Comparison of ENCODE assay signal across 9 mouse cellular contexts in the genomic region with DNA sequence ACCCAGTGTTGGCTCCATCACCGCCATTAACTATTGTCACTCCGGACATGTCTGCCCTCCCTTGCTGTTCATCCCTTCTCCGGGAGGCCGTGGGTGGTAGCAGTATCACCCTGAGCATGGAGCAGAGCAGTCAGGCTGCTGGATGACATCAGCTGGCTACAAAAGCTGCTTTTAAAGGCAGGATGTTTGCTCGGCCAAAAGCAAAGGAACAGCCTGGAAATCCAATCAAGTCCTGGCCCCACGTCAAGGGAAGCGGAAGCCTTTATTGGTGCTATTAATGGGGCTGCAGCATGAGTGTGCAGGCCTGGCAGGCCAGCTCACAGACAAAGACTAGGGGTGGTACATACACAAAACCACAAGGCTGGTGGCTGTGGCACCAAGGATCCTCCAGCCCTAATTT. TPM values are rescaled to one million over a fixed set of nuclear protein-coding genes. Genes with fewer than 3 reads are reported as not detected.
DNase-seq lines count a peak whose midpoint lies in the region; ATAC-seq and TF ChIP-seq lines count a peak whose summit lies in the region.
"Had no signal": no experiment of that assay in that cellular context is flagged by ENCODE, and none has a peak within 500 bp of the region (broad histone marks: within the 10 kb centered on the region; RNA-seq: fewer than 3 reads in every experiment).

No protein-coding gene starts in this region.

- H3K9me3 ChIP-seq in hindbrain, embryonic 14.5 days (ENCODE audit: control insufficient read depth, low read length): no peaks in the 10 kb centered on the region
- no peaks in the 10 kb centered on the region for H3K9me3 ChIP-seq in hindbrain, embryonic 11.5 days (ENCODE audit: control insufficient read depth, low read length)
- H3K9me3 ChIP-seq in forebrain, postnatal 0 days (ENCODE audit: low read length): no peaks in the 10 kb centered on the region
- no peaks in the 10 kb centered on the region for H3K9me3 ChIP-seq in midbrain, embryonic 16.5 days (replicated peaks; ENCODE audit: control insufficient read depth, low read length, poor library complexity, severe bottlenecking)

- peak; percentile 51; the same call in 1 of the 2 replicates for ATAC-seq in hindbrain, embryonic 14.5 days (ENCODE audit: low FRiP score)
- no peak for ATAC-seq in hindbrain, embryonic 11.5 days (ENCODE audit: low FRiP score)
- ATAC-seq in forebrain, postnatal 0 days: peak; percentile 89
- ATAC-seq in midbrain, embryonic 16.5 days: no peak

- H3K4me3 ChIP-seq in hindbrain, embryonic 14.5 days (replicated peaks; ENCODE audit: low read length): no peak overlapping the region
- H3K4me3 ChIP-seq in hindbrain, embryonic 11.5 days (ENCODE audit: low read depth, low read length): no peak overlapping the region
- no peak overlapping the region for H3K4me3 ChIP-seq in forebrain, postnatal 0 days (ENCODE audit: low read depth, low read length)
- H3K4me3 ChIP-seq in midbrain, embryonic 16.5 days (ENCODE audit: low read depth, low read length): no peak overlapping the region

- no peak overlapping the region for H3K4me2 ChIP-seq in hindbrain, embryonic 14.5 days (replicated peaks)
- no peak overlapping the region for H3K4me2 ChIP-seq in hindbrain, embryonic 11.5 days (replicated peaks; ENCODE audit: low read depth, low read length)
- H3K4me2 ChIP-seq in forebrain, postnatal 0 days (ENCODE audit: low read depth): no peak overlapping the region
- no peak overlapping the region for H3K4me2 ChIP-seq in midbrain, embryonic 16.5 days (ENCODE audit: low read length)

- H3K27ac ChIP-seq in hindbrain, embryonic 14.5 days: no peak overlapping the region
- no peak overlapping the region for H3K27ac ChIP-seq in hindbrain, embryonic 11.5 days (ENCODE audit: low read depth, low read length)
- H3K27ac ChIP-seq in forebrain, postnatal 0 days (ENCODE audit: low read depth, low read length): peak overlapping the region; percentile 29; the same call in 1 of the 2 replicates
- no peak overlapping the region for H3K27ac ChIP-seq in midbrain, embryonic 16.5 days (ENCODE audit: low read length)

- no peaks in the 10 kb centered on the region for H3K27me3 ChIP-seq in hindbrain, embryonic 14.5 days (ENCODE audit: control insufficient read depth, insufficient read depth, low read length)
- H3K27me3 ChIP-seq in hindbrain, embryonic 11.5 days (ENCODE audit: control insufficient read depth, insufficient read depth, low read length): no peaks in the 10 kb centered on the region
- no peaks in the 10 kb centered on the region for H3K27me3 ChIP-seq in forebrain, postnatal 0 days (ENCODE audit: insufficient read depth, low read length)
- no peaks in the 10 kb centered on the region for H3K27me3 ChIP-seq in midbrain, embryonic 16.5 days (ENCODE audit: control insufficient read depth, insufficient read depth, low read depth, low read length)

- no peak for DNase-seq in hindbrain, embryonic 14.5 days (ENCODE audit: low spot score)
- no peak for DNase-seq in hindbrain, embryonic 11.5 days (ENCODE audit: low spot score)
- peak; percentile 39 for DNase-seq in MN1 (ENCODE audit: low spot score)
- peak; percentile 71 for DNase-seq in forebrain, postnatal 0 days
- DNase-seq in kidney, postnatal 14 days: peak; percentile 66
- DNase-seq in cerebellum, postnatal 4 days (ENCODE audit: low spot score in 2 of 2): no peak
- DNase-seq in cerebellum, adult 8-10 months: no peak

- no peaks in the 10 kb centered on the region for H3K36me3 ChIP-seq in hindbrain, embryonic 14.5 days (replicated peaks; ENCODE audit: control insufficient read depth, insufficient read depth)
- no peaks in the 10 kb centered on the region for H3K36me3 ChIP-seq in hindbrain, embryonic 11.5 days (ENCODE audit: control insufficient read depth, insufficient read depth, low read length)
- H3K36me3 ChIP-seq in forebrain, postnatal 0 days (ENCODE audit: insufficient read depth): no peaks in the 10 kb centered on the region
- no peaks in the 10 kb centered on the region for H3K36me3 ChIP-seq in midbrain, embryonic 16.5 days (ENCODE audit: control insufficient read depth, insufficient read depth, low read length)

- 67% methylated on average over 7 of the region's 7 CpGs for WGBS in hindbrain, embryonic 14.5 days
- 82% methylated on average over 7 of the region's 7 CpGs for WGBS in hindbrain, embryonic 11.5 days
- 33% methylated on average over 7 of the region's 7 CpGs for WGBS in forebrain, postnatal 0 days
- WGBS in midbrain, embryonic 16.5 days: 58% methylated on average over 7 of the region's 7 CpGs

- TF ChIP-seq CTCF in forebrain, postnatal 0 days (IDR thresholded peaks at IDR 0.05; ENCODE audit: low read depth): no peak

- no peaks in the 10 kb centered on the region for H3K4me1 ChIP-seq in hindbrain, embryonic 14.5 days (replicated peaks; ENCODE audit: control insufficient read depth, insufficient read depth, low read length)
- H3K4me1 ChIP-seq in hindbrain, embryonic 11.5 days (replicated peaks; ENCODE audit: control insufficient read depth, insufficient read depth, low read length): no peaks in the 10 kb centered on the region
- H3K4me1 ChIP-seq in forebrain, postnatal 0 days (ENCODE audit: insufficient read depth): no peaks in the 10 kb centered on the region
- peaks cover 4% of the 10 kb centered on the region for H3K4me1 ChIP-seq in midbrain, embryonic 16.5 days (ENCODE audit: control insufficient read depth, insufficient read depth, low read length)

- no peak overlapping the region for H3K9ac ChIP-seq in hindbrain, embryonic 14.5 days
- H3K9ac ChIP-seq in hindbrain, embryonic 11.5 days (ENCODE audit: low read depth, low read length): no peak overlapping the region
- H3K9ac ChIP-seq in forebrain, postnatal 0 days: no peak overlapping the region
- no peak overlapping the region for H3K9ac ChIP-seq in midbrain, embryonic 16.5 days (ENCODE audit: low read depth, low read length)

RNA-seq across cellular contexts. Expression of a gene that starts 36.3 kb away (rescaled TPM):
- polyA plus RNA-seq in hindbrain, embryonic 14.5 days (2014; fragmentation: Nextera tagmentation; extraction: Ambion mirVana): not detected in 2 replicates
- polyA plus RNA-seq in hindbrain, embryonic 11.5 days (2014; fragmentation: Nextera tagmentation; extraction: Ambion mirVana): not detected in 2 replicates
- total RNA-seq in forebrain, postnatal 0 days (2014; rRNA removed): not detected in 2 replicates
- polyA plus RNA-seq in forebrain, postnatal 0 days (2015; fragmentation: Nextera tagmentation; extraction: Ambion mirVana): not detected in 2 replicates
- 0.34 TPM in 1 of 2 replicates, not detected in the other for polyA plus RNA-seq in midbrain, embryonic 16.5 days (2015; fragmentation: Nextera tagmentation; extraction: Ambion mirVana)
- total RNA-seq: ES-E14 had no signal

RNA-seq across cellular contexts. Expression of a gene that starts 55.5 kb away (rescaled TPM):
- 2,858 and 2,871 TPM in 2 replicates for polyA plus RNA-seq in hindbrain, embryonic 14.5 days (2014; fragmentation: Nextera tagmentation; extraction: Ambion mirVana)
- polyA plus RNA-seq in hindbrain, embryonic 11.5 days (2014; fragmentation: Nextera tagmentation; extraction: Ambion mirVana): 1,591 and 1,601 TPM in 2 replicates
- 1,563 and 1,794 TPM in 2 replicates for total RNA-seq in forebrain, postnatal 0 days (2014; rRNA removed)
- 3,264 and 3,401 TPM in 2 replicates for polyA plus RNA-seq in forebrain, postnatal 0 days (2015; fragmentation: Nextera tagmentation; extraction: Ambion mirVana)
- 2,230 and 2,642 TPM in 2 replicates for polyA plus RNA-seq in midbrain, embryonic 16.5 days (2015; fragmentation: Nextera tagmentation; extraction: Ambion mirVana)

Comparison
In these comparisons a context has a peak if more than half of its experiments do, and no peak if none do; other contexts are left out.
1. ATAC-seq: peak in hindbrain, embryonic 14.5 days (single experiment) and forebrain, postnatal 0 days (single experiment); none in hindbrain, embryonic 11.5 days (single experiment) and midbrain, embryonic 16.5 days (single experiment).
2. DNase-seq: peak in MN1 (single experiment), forebrain, postnatal 0 days (single experiment) and kidney, postnatal 14 days (single experiment); none in hindbrain, embryonic 14.5 days (single experiment), hindbrain, embryonic 11.5 days (single experiment), cerebellum, postnatal 4 days (0 of 2) and cerebellum, adult 8-10 months (single experiment).